Mouse (Mus musculus) kidney, adult 2 months (tissue): ENCODE data around the gene H2-Aa.

ENCODE experiments used
- CTCF ChIP-seq: fragments of 200-500 bp; conservative IDR thresholded peaks from 2 replicates; pipeline ENCODE4 v1.5.1; 2011; ENCODE audit warnings: low read depth, mild to moderate bottlenecking, control low read depth, low read length, moderate library complexity, mixed read lengths; ENCODE audit not compliant: insufficient read depth, insufficient read length
- POLR2A ChIP-seq: fragments of 200-500 bp; IDR thresholded peaks from one replicate; pipeline ENCODE4 v1.6.1; 2011; ENCODE audit warnings: low read depth, low read length, control low read depth

DNA sequence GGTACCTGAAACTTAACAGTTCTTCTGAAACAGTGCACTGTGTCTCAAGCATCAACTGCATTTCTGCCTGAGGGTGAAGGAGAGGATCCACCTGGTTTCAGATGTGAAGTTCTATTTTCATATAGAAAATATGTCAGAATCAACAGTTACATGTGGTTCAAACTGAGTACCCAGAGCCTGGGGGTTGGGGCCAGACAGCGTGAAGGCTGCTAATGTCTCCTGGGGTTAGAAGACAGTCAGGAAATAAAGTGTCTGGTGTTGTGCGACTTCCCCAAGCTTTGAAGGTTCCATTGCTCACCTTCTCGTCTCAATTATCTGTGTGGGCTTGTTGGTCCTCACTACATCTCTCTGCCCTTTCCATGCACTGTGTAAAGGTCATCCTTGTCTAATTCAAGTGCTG lies 38.8 kb upstream of the H2-Aa start:
- no peak for TF ChIP-seq CTCF
- no peak for TF ChIP-seq POLR2A
